Mouse (Mus musculus) myocyte (in vitro differentiated cells): ENCODE results near the gene Zfp827. TPM values are rescaled to one million over a fixed set of nuclear protein-coding genes. Genes with fewer than 3 reads are reported as not detected.
A peak's percentile ranks its signal among the peaks of the same experiment; 100 is the strongest.

ENCODE experiments used
- H3K27me3 ChIP-seq: one replicate; pipeline ENCODE4 v1.6.1; 2011; ENCODE audit not compliant: control insufficient read depth, insufficient read depth, insufficient read length
- H3K36me3 ChIP-seq: one replicate; pipeline ENCODE4 v1.6.1; 2011; ENCODE audit not compliant: control insufficient read depth, insufficient read depth
- H3K4me2 ChIP-seq: one replicate; pipeline ENCODE4 v1.6.1; 2011; ENCODE audit warnings: low read depth, control low read depth
- H3K4me3 ChIP-seq: one replicate; pipeline ENCODE4 v1.5.1; 2011; ENCODE audit warnings: mild to moderate bottlenecking, control low read depth, moderate library complexity
- H3K79me2 ChIP-seq: one replicate; pipeline ENCODE4 v1.6.1; 2011; ENCODE audit not compliant: control insufficient read depth, insufficient read depth
- H3ac ChIP-seq: one replicate; pipeline ENCODE4 v1.6.1; 2011; ENCODE audit not compliant: control insufficient read depth, insufficient read length
- CEBPB ChIP-seq: IDR thresholded peaks from 2 replicates; pipeline ENCODE4 v1.6.1; 2011; ENCODE audit warnings: mild to moderate bottlenecking, moderate library complexity; ENCODE audit not compliant: poor library complexity, insufficient read depth, severe bottlenecking
- E2F4 ChIP-seq: IDR thresholded peaks from one replicate; pipeline ENCODE4 v1.6.1; 2011; ENCODE audit warnings: mild to moderate bottlenecking, control low read depth, moderate library complexity; ENCODE audit not compliant: insufficient read depth
- MAX ChIP-seq: IDR thresholded peaks from one replicate; pipeline ENCODE4 v1.6.1; 2011; ENCODE audit warnings: low read depth, mild to moderate bottlenecking, control low read depth
- MYOD1 ChIP-seq, 3 experiments: IDR thresholded peaks; one replicate each; pipeline ENCODE4 v1.6.1; 2011; ENCODE audit warnings: control low read depth in 2 of 3, low read depth in 2 of 3, mild to moderate bottlenecking in 2 of 3, moderate library complexity in 1 of 3; ENCODE audit not compliant: insufficient read length in 2 of 3, control insufficient read depth in 1 of 3
- MYOG ChIP-seq, 3 experiments: IDR thresholded peaks; one replicate each; pipeline ENCODE4 v1.6.1; 2011; ENCODE audit warnings: control low read depth in 2 of 3, low read depth in 2 of 3, mild to moderate bottlenecking in 2 of 3; ENCODE audit not compliant: insufficient read length in 2 of 3, control insufficient read depth in 1 of 3, insufficient read depth in 1 of 3
- POLR2A ChIP-seq: IDR thresholded peaks from one replicate; pipeline ENCODE4 v1.6.1; 2011; ENCODE audit warnings: low read depth, mild to moderate bottlenecking, control low read depth, moderate library complexity; ENCODE audit not compliant: insufficient read length
- POLR2AphosphoS2 ChIP-seq: IDR thresholded peaks from one replicate; pipeline ENCODE4 v1.6.1; 2011; ENCODE audit warnings: low read depth, control low read depth; ENCODE audit not compliant: insufficient read length
- REST ChIP-seq: IDR thresholded peaks from one replicate; pipeline ENCODE4 v1.6.1; 2011; ENCODE audit warnings: mild to moderate bottlenecking, control low read depth, moderate library complexity; ENCODE audit not compliant: insufficient read depth, insufficient read length
- SRF ChIP-seq: IDR thresholded peaks from one replicate; pipeline ENCODE4 v1.6.1; 2011; ENCODE audit warnings: low read depth; ENCODE audit not compliant: control insufficient read depth, insufficient read length
- TCF12 ChIP-seq: IDR thresholded peaks from one replicate; pipeline ENCODE4 v1.6.1; 2011; ENCODE audit warnings: mild to moderate bottlenecking, control low read depth; ENCODE audit not compliant: poor library complexity, insufficient read depth, severe bottlenecking
- TCF3 ChIP-seq: IDR thresholded peaks from one replicate; pipeline ENCODE4 v1.6.1; 2011; ENCODE audit warnings: low read depth, control low read depth; ENCODE audit not compliant: insufficient read length
- USF1 ChIP-seq: IDR thresholded peaks from one replicate; pipeline ENCODE4 v1.6.1; 2011; ENCODE audit warnings: low read depth, mild to moderate bottlenecking, control low read depth, moderate library complexity
- polyA plus RNA-seq: library from polyadenylated mRNA; unstranded; fragments of >200 nt; fragmentation: generic; extraction: Trizol; gene quantifications from one replicate; pipeline ENCODE4 v1.2.1, GENCODE M21; 2012; ENCODE audit warnings: missing spikeins

Zfp827 gene
- polyA plus RNA-seq, 1 experiment: 7.7 TPM

DNA sequence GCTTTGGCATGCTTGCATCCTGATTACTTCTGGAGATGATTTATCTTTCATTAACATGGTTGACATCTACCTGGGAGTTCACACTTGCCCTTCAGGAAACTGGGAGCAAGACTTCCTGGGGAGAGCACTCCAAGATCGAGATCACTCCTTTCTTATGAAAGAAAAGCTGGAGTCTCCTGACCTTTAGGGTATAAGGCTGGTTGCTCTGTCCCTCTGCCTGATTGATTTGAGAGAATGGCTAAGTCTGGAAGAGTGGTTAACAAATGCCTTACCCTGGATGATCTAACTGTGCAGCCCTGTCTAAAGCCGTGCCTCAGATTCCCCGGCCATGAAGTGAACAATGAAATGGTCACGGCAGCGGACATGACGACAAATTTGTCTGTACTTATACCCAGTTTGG lies 11.7 kb upstream of the Zfp827 start:
- H3K27me3 ChIP-seq: no peaks in the 10 kb centered on the region
- H3K79me2 ChIP-seq: no peaks in the 10 kb centered on the region
- H3K4me3 ChIP-seq: no peak overlapping the region
- no peaks in the 10 kb centered on the region for H3K36me3 ChIP-seq
- no peak overlapping the region for H3ac ChIP-seq
- H3K4me2 ChIP-seq: no peak overlapping the region
- TF ChIP-seq SRF: no peak
- no peak for TF ChIP-seq POLR2A
- no peak for TF ChIP-seq CEBPB
- TF ChIP-seq MAX: no peak
- no peak for TF ChIP-seq USF1

DNA sequence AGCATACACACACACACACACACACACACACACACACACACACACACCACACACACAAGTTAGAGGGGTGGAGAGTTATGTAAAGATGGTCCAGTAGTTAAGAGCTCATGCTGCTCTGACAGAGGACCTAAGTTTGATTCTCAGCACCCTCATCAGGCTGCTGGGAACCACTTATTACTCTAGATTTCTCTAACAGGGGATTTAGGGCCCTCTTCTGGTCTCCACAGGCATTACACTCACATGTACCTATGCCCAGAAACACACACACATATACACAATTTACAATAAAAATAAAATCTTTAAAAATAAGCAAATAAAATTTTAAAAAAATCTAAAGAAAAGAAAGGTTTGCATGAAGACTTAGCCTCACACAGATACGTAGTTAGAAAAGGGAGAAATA lies 4.3 kb upstream of the Zfp827 start:
- Histone ChIP-seq H3K27me3 (no peaks in the 10 kb centered on the region), H3K79me2 (peaks cover 7% of the 10 kb centered on the region), H3K4me3 (no peak overlapping the region), H3K36me3 (no peaks in the 10 kb centered on the region), H3K4me2 (no peak overlapping the region), H3ac (no peak overlapping the region)
- no peak for TF ChIP-seq MAX

DNA sequence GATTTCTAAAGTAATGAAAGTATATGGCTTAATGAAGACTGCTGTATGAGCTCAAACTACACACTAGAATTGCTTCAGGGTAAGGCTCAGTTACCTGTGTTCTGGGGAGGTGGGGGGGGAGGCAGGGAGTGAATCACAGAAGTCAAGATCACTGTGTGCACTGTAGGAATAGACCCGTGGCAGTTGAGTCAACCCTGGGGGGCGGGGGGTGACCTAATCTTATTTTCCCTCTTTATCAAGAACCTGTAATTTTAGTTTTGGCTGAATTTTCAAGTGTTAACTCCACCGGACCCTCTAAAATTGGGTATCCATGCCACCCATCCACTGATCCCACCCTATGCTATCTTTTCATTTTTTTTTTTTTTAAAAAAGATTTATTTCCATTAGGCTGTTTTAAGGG lies 918 bp upstream of the Zfp827 start:
- no peak for TF ChIP-seq MYOG (IDR thresholded peaks at IDR 0.05; ENCODE audit: control insufficient read depth in 1 of 3, insufficient read depth in 1 of 3, insufficient read length in 2 of 3, low read depth in 2 of 3)
- TF ChIP-seq MYOD1 (IDR thresholded peaks at IDR 0.05; ENCODE audit: control insufficient read depth in 1 of 3, insufficient read length in 2 of 3, low read depth in 2 of 3): no peak
- TF ChIP-seq CEBPB: no peak
- TF ChIP-seq MAX: no peak
- TF ChIP-seq REST: no peak
- no peak for TF ChIP-seq USF1
- H3K4me2 ChIP-seq: peak overlapping the region; percentile 65
- peak overlapping the region; percentile 99 for H3ac ChIP-seq
- H3K4me3 ChIP-seq: peak overlapping the region; percentile 92
- no peaks in the 10 kb centered on the region for H3K36me3 ChIP-seq
- no peaks in the 10 kb centered on the region for H3K27me3 ChIP-seq
- peaks cover 20% of the 10 kb centered on the region for H3K79me2 ChIP-seq

DNA sequence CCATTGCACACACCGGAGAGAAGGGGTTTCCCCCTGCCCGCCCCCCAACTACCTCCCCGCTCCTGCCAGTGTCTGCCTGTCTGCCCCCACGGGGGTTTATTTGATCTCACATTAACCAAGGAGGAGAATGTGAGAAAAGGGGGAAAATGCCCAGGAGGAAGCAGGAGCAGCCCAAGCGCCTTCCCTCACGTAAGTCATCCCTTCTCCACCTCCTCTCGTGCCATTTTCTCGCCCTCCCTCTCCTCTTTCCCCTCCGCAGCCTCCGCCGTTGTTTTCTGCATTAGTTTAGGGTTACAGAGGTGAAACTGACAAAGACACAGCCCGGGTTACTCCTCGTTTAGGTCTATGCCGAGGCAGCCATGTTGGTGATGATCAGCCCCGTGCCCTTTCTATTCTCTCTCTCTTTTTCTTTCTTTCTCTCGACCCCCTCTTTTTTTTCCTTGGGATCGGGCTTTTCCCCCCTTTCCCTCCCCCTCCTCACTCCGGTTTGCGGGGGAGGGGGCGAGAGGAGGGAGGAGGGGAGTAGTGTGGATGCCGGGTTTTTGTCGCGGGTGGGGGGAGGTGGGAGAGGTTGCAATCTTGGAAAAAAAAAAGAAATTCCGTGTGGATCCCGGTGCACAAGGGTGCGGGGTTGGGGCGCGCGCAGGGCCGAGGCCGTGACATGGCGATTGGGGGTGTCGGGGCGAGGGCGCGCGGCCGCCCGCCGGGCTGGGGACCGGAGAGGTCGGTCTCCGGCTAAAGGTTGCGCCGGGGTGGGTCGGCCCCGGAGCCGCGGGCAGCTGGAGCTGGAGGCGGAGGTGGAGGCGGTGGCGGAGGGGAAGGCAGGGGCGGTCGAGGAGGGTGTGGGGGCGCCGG lies 531 bp downstream of the Zfp827 start:
- Histone ChIP-seq H3K27me3 (no peaks in the 10 kb centered on the region), H3ac (peak overlapping the region; percentile 99), H3K4me2 (peak overlapping the region; percentile 65), H3K4me3 (peak overlapping the region; percentile 92), H3K79me2 (peaks cover 35% of the 10 kb centered on the region), H3K36me3 (no peaks in the 10 kb centered on the region)
- TF ChIP-seq POLR2AphosphoS2 (peak; percentile 44), POLR2A (no peak)

DNA sequence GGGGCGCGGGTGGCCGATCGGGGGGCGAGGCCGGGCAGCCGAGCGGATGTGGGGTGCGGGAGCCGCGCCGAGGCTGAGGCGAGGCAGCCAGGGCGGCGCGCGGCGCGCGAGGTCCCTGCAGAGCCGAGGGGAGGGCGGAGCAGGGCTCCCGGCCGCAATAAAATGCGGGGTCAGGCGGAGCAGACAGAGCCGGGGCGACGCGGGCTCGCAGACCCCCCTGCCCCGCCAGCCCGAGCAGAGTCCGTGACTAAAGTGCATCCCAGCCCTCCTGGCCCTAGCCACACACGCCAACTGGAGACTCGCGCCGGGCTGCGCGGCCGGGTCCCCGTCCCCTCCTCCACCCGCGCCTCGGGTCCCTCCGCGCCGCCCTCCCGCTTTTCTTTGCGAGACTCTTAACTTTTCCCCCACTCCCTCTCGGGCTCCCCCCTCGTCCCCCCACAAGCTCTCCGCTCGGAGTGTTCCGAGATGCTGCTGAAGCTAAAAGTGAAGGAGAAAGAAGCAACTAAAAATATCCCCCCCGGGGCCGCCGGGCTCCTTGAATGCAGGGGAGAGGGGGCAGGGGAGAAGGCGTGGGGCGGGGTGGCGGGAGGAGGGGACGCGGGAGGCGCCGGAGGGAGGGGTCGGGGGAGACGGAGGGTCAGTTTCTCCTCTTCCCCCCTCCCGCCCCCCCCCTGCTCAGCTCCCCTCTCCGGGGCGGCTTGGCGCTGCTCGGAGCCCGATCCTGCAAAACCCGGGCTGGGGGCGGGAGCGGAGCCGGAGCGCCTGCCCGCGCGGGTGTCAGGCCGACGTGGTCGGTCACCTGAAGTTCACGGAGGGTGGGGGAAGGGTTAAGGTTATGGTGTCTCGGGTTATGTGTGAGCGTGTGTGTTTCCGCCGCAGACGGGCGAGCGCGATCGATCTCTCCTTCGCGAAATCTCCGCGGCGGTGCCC lies 1.4 kb downstream of the Zfp827 start:
- H3K36me3 ChIP-seq: no peaks in the 10 kb centered on the region
- TF ChIP-seq MYOD1 (IDR thresholded peaks at IDR 0.05; ENCODE audit: control insufficient read depth in 1 of 3, insufficient read length in 2 of 3, low read depth in 2 of 3) (peak in 2 of 3 experiments; percentile 22 to 53), TCF12 (no peak), USF1 (no peak), CEBPB (no peak), MAX (no peak), POLR2AphosphoS2 (peak; percentile 88), SRF (no peak), E2F4 (no peak), REST (no peak), TCF3 (no peak), POLR2A (peak; percentile 77), MYOG (IDR thresholded peaks at IDR 0.05; ENCODE audit: control insufficient read depth in 1 of 3, insufficient read depth in 1 of 3, insufficient read length in 2 of 3, low read depth in 2 of 3) (peak in 1 of 3 experiments; percentile 34)
- H3K4me3 ChIP-seq: peak overlapping the region; percentile 92
- no peaks in the 10 kb centered on the region for H3K27me3 ChIP-seq
- peak overlapping the region; percentile 84 for H3K4me2 ChIP-seq
- H3K79me2 ChIP-seq: peaks cover 44% of the 10 kb centered on the region
- peak overlapping the region; percentile 99 for H3ac ChIP-seq
